Mouse (Mus musculus) kidney, postnatal 0 days (tissue): ENCODE measurements around the gene Gtdc1. TPM values are rescaled to one million over a fixed set of nuclear protein-coding genes. Genes with fewer than 3 reads are reported as not detected.

Experiments
- ATAC-seq: fragments of 200-750 bp; cut with Nextera tagmentation; replicated peaks from 2 replicates; pipeline ENCODE4 v1.8.0; 2017; ENCODE audit warnings: low read depth, moderate number of reproducible peaks, moderate TSS enrichment, moderate library complexity; ENCODE audit not compliant: low FRiP score
- DNase-seq: peaks from one replicate; pipeline ENCODE4 v3.0.0-alpha.2; 2016; ENCODE audit warnings: low spot score
- H3K27ac ChIP-seq: fragments of 300-500 bp; sonication (generic); 2 replicates; pipeline ENCODE4 v1.5.1; 2014; ENCODE audit warnings: mild to moderate bottlenecking
- H3K27me3 ChIP-seq: fragments of 300-500 bp; sonication (generic); 2 replicates; pipeline ENCODE4 v1.6.1; 2014; ENCODE audit warnings: low read length, mixed read lengths; ENCODE audit not compliant: insufficient read depth
- H3K36me3 ChIP-seq: fragments of 300-500 bp; sonication (generic); 2 replicates; pipeline ENCODE4 v1.6.1; 2014; ENCODE audit warnings: low read length, mixed read lengths; ENCODE audit not compliant: insufficient read depth
- H3K4me1 ChIP-seq: fragments of 300-500 bp; sonication (generic); replicated peaks from 2 replicates; pipeline ENCODE4 v1.6.1; 2014; ENCODE audit warnings: antibody characterized with exemption, low read length, mixed read lengths; ENCODE audit not compliant: insufficient read depth
- H3K4me2 ChIP-seq: fragments of 300-500 bp; sonication (generic); 2 replicates; pipeline ENCODE4 v1.6.1; 2014; ENCODE audit warnings: mild to moderate bottlenecking, low read length, moderate library complexity, mixed read lengths
- H3K4me3 ChIP-seq: fragments of 300-500 bp; sonication (generic); replicated peaks from 2 replicates; pipeline ENCODE4 v1.5.1; 2014; ENCODE audit warnings: low read depth, low read length
- H3K9ac ChIP-seq: fragments of 300-500 bp; sonication (generic); 2 replicates; pipeline ENCODE4 v1.6.1; 2014; ENCODE audit warnings: low read depth, low read length
- H3K9me3 ChIP-seq: fragments of 300-500 bp; sonication (generic); replicated peaks from 2 replicates; pipeline ENCODE4 v1.6.1; 2016; ENCODE audit warnings: low read length, inconsistent platforms, mixed read lengths
- CTCF ChIP-seq: IDR thresholded peaks from 2 replicates; pipeline ENCODE4 v1.5.1; 2016; ENCODE audit warnings: antibody characterized with exemption, low read depth, mild to moderate bottlenecking, moderate library complexity
- WGBS: fragments of 180-500 bp; shearing (Covaris S2); extraction: QIAGEN DNeasy Blood & Tissue Kit; methylation state at CpG from one replicate; pipeline ENCODE4 v1.1.7; 2014; 5-methylcytosine and 5-hydroxymethylcytosine counted together
- polyA plus RNA-seq: library from polyadenylated mRNA; unstranded; fragments of >200 nt; fragmentation: Nextera tagmentation; extraction: Ambion mirVana; gene quantifications from 2 replicates; pipeline ENCODE4 v1.2.1, GENCODE M21; 2015

Gene Gtdc1
- polyA plus RNA-seq, 1 experiment from 2014 or later, result 10.4 TPM

DNA sequence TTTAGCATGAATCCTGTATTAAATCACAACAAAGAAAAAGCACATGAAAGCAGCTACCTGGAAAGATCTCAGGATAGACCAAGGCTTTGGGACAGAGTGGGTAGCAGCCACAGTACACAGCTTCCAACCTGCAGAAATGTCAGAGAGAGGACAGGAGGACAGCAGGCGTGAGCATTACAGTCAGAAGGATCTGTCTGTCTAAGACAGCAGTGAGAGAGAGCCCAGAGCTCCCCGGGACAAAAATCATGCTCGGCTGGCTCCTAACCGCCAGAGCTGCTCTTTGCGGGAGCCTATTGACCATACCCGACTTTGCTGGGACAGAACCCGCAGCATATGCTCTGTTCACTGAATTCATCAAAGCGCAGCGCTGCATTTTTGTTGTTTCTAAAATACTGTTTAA lies 356.3 kb downstream of the Gtdc1 start:
- Histone ChIP-seq H3K9me3 (no peaks in the 10 kb centered on the region), H3K4me1 (0 out of 2 replicates have a peak, but pooled peaks cover 2% of the 10 kb centered on the region), H3K27me3 (no peaks in the 10 kb centered on the region), H3K9ac (0 out of 2 replicates have a peak overlapping the region, but pooled peaks have one; percentile 40), H3K4me3 (no peak overlapping the region), H3K36me3 (no peaks in the 10 kb centered on the region), H3K27ac (peak overlapping the region; percentile 75), H3K4me2 (peak overlapping the region; percentile 35; the same call in 1 of the 2 replicates)
- TF ChIP-seq CTCF, result no peak
- ATAC-seq (no peak), DNase-seq (no peak)
- WGBS, result 53% methylated on average over 9 of the region's 9 CpGs

DNA sequence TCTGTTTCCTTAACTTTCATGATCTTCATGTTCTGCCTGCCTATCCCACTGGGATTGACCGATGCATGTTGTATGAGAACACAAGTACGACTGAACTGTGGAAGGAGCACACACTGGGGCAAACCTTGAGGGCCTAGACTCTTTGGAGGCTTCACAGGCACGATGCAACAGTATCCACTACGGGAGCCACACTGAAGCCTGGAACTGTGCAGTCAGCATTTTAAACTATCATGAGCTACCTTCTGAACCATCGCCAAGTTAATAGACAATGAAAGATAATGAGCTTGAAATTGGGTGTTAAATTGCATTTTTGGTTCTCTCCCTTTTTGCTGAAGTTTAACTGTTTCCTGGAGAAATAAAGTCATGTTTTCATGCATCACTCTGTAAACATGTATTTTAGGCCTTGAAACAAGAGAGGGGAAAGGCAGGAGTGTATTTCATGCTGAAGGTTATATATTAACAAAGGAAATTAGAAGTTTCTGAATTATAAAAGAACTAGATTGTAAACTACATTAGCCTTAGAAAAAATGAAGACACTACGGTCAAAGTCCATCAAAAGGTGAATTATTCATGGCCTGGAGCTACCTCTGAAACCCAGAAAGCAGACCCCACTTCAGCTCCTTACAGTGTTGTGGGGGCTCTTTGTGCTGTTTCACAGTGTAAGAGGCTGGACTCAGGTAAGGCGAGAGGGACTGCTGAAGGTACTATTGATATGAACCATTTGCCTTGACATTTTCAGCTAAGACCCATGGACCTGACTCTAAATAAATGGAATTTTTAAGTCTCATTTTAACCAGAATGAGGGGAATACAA lies 358.1 kb downstream of the Gtdc1 start:
- H3K9ac ChIP-seq, result no peak overlapping the region
- 0 out of 2 replicates have a peak, but pooled peaks cover 2% of the 10 kb centered on the region for H3K4me1 ChIP-seq
- no peaks in the 10 kb centered on the region for H3K27me3 ChIP-seq
- 57% methylated on average over 7 of the region's 7 CpGs for WGBS
- ATAC-seq (peak; percentile 63), DNase-seq (no peak)
- H3K27ac ChIP-seq, result peak overlapping the region; percentile 25; the same call in 1 of the 2 replicates
- no peak overlapping the region for H3K4me3 ChIP-seq
- H3K4me2 ChIP-seq, result no peak overlapping the region
- no peak for TF ChIP-seq CTCF
- no peaks in the 10 kb centered on the region for H3K9me3 ChIP-seq
- H3K36me3 ChIP-seq, result no peaks in the 10 kb centered on the region

DNA sequence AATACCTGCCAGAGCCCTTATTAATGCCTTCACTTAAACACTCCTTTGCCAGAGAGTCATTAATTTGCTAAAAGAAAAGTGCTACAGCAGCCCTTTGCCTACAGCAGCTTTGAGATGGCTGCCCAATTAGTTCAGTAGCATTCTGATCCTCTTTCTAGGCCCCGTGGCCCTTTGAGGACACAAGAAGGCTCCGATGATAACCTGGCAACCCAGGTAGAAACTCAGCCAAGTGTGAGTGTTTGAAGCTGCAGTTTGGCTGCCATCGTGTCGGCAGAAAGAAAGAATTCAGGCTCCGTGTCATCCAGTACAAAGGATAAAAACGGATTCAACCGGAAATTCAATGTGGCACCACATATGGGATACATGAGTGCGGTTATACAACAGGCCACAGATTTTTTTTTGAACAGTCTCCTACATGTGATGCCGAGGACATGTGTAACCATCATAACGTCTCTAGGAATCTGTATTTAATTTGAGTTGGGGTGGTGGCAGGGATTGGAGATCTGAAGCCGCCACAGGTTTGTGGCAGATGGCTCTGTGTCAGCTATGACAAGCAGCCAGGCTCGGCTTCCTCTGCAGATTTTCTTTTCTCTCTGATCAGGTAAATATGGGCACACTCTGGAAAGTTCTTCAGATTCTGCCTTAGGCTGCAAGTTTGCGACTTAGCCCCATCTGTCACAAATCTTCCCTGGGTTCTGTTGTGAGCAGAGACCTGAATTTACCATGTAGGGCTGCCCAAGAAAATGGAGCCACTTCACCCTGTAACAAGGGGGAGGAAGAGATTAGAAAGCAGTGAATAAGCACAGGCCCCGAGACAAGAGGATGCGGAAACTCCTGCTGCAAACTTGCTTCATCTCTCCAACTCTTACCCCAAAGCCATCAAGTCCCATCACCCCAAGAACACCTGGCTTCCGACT lies 362.4 kb downstream of the Gtdc1 start:
- no peak overlapping the region for H3K4me3 ChIP-seq
- no peaks in the 10 kb centered on the region for H3K27me3 ChIP-seq
- H3K9ac ChIP-seq, result no peak overlapping the region
- no peaks in the 10 kb centered on the region for H3K4me1 ChIP-seq
- WGBS, result 93% methylated on average over 16 of the region's 16 CpGs
- no peak for DNase-seq
- ATAC-seq, result no peak
- TF ChIP-seq CTCF, result no peak
- H3K27ac ChIP-seq, result no peak overlapping the region
- no peak overlapping the region for H3K4me2 ChIP-seq
- H3K36me3 ChIP-seq, result no peaks in the 10 kb centered on the region
- H3K9me3 ChIP-seq, result no peaks in the 10 kb centered on the region

DNA sequence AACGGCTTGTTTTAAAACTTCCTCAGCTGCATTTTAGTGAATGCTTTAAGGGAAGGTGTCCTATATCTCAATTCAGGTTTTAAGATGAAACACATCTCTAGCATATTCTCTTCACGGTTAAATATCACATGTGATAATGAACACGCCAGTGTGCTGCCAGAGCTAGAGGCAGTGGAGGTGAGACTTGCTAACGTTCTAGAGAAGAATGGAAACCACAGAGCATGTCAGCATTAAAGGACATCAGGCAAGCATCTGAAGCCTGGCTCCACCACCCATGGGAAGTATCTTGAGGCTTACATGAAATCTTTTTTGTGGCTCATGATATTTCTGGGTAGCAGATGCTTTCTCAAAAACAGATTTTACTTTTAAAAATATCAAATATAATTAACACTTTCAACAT lies 365.7 kb downstream of the Gtdc1 start:
- 93% methylated on average over 4 of the region's 4 CpGs for WGBS
- H3K4me1 ChIP-seq, result no peaks in the 10 kb centered on the region; the same call in 1 of the 2 replicates
- no peak overlapping the region for H3K9ac ChIP-seq
- no peak for TF ChIP-seq CTCF
- no peaks in the 10 kb centered on the region for H3K36me3 ChIP-seq
- H3K27ac ChIP-seq, result no peak overlapping the region
- ATAC-seq, result no peak
- no peaks in the 10 kb centered on the region for H3K27me3 ChIP-seq
- DNase-seq, result no peak
- H3K4me2 ChIP-seq, result no peak overlapping the region
- H3K4me3 ChIP-seq, result no peak overlapping the region
- H3K9me3 ChIP-seq, result no peaks in the 10 kb centered on the region

DNA sequence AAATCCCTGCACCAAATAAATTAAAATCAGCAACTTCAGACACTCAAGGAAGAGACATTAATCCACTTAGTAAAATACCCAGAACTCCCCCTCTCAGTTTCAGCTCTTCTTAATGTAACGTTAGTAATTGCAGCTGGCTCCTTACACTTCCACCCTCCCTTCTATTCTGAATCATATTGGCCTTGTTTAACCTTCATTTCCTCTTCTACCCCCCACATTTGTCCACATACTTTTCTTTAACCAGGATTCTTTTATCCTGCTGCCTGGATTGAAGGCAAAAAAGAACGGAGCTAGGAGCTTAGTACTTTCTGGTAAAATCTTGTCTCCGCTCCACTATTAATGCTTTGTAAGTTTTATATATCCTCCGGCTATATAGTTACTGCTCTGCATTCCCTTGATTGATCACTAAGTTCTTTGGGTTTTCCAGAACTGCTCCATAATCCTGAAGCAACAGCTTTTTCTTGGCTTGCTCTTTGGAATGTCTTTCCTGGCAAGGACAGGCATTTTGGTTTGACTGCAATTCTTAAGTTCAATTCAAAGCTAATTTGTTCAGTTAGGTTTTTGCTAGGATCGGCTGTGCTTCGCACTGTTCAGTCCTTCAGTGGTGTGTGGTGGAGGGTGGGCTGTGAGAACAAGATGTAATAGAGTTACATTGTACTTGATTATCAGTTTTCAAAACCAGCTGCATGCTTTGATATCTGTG lies 368.1 kb downstream of the Gtdc1 start:
- WGBS, result 40% methylated on average over 6 of the region's 6 CpGs
- H3K4me2 ChIP-seq, result peak overlapping the region; percentile 42
- DNase-seq (peak; percentile 95), ATAC-seq (no peak)
- H3K4me3 ChIP-seq, result no peak overlapping the region
- H3K9ac ChIP-seq, result no peak overlapping the region
- H3K36me3 ChIP-seq, result no peaks in the 10 kb centered on the region
- H3K27me3 ChIP-seq, result no peaks in the 10 kb centered on the region
- peak overlapping the region; percentile 76 for H3K27ac ChIP-seq
- H3K9me3 ChIP-seq, result no peaks in the 10 kb centered on the region
- no peaks in the 10 kb centered on the region; the same call in 1 of the 2 replicates for H3K4me1 ChIP-seq
- no peak for TF ChIP-seq CTCF
